Mouse (Mus musculus) liver, embryonic 12.5 days (tissue): ENCODE measurements around the gene Heatr3. TPM values are rescaled to one million over a fixed set of nuclear protein-coding genes. Genes with fewer than 3 reads are reported as not detected.

Experiments used
- ATAC-seq: fragments of 200-750 bp; cut with Nextera tagmentation; 2 replicates; pipeline ENCODE4 v1.8.0; 2017; ENCODE audit warnings: moderate number of reproducible peaks, mild to moderate bottlenecking, moderate library complexity
- H3K27ac ChIP-seq: fragments of 300-500 bp; sonication (generic); 2 replicates; pipeline ENCODE4 v1.5.1; 2016; ENCODE audit warnings: mild to moderate bottlenecking
- H3K27me3 ChIP-seq: fragments of 300-500 bp; sonication (generic); replicated peaks from 2 replicates; pipeline ENCODE4 v1.6.1; 2016; ENCODE audit warnings: mild to moderate bottlenecking, moderate library complexity
- H3K36me3 ChIP-seq: fragments of 300-500 bp; sonication (generic); 2 replicates; pipeline ENCODE4 v1.6.1; 2016; ENCODE audit warnings: mild to moderate bottlenecking, moderate library complexity
- H3K4me1 ChIP-seq: fragments of 300-500 bp; sonication (generic); 2 replicates; pipeline ENCODE4 v1.6.1; 2016
- H3K4me2 ChIP-seq: fragments of 300-500 bp; sonication (generic); 2 replicates; pipeline ENCODE4 v1.6.1; 2016; ENCODE audit warnings: mild to moderate bottlenecking, moderate library complexity
- H3K4me3 ChIP-seq: fragments of 300-500 bp; sonication (generic); 2 replicates; pipeline ENCODE4 v1.5.1; 2016; ENCODE audit warnings: mild to moderate bottlenecking, moderate library complexity
- H3K9ac ChIP-seq: fragments of 300-500 bp; sonication (generic); 2 replicates; pipeline ENCODE4 v1.6.1; 2016; ENCODE audit warnings: mild to moderate bottlenecking, moderate library complexity
- H3K9me3 ChIP-seq: fragments of 300-500 bp; sonication (generic); replicated peaks from 2 replicates; pipeline ENCODE4 v1.6.1; 2016; ENCODE audit warnings: mild to moderate bottlenecking, moderate library complexity
- WGBS: fragments of 180-500 bp; shearing (Covaris S2); methylation state at CpG from one replicate; pipeline ENCODE4 v1.1.7; 2016; ENCODE audit not compliant: insufficient replicate concordance; 5-methylcytosine and 5-hydroxymethylcytosine counted together
- polyA plus RNA-seq: library from polyadenylated mRNA; unstranded; fragments of >200 nt; fragmentation: Nextera tagmentation; extraction: Ambion mirVana; gene quantifications from 2 replicates; pipeline ENCODE4 v1.2.1, GENCODE M21; 2016

The Heatr3 gene
- polyA plus RNA-seq, result 47.9 and 49.7 TPM in 2 replicates

DNA sequence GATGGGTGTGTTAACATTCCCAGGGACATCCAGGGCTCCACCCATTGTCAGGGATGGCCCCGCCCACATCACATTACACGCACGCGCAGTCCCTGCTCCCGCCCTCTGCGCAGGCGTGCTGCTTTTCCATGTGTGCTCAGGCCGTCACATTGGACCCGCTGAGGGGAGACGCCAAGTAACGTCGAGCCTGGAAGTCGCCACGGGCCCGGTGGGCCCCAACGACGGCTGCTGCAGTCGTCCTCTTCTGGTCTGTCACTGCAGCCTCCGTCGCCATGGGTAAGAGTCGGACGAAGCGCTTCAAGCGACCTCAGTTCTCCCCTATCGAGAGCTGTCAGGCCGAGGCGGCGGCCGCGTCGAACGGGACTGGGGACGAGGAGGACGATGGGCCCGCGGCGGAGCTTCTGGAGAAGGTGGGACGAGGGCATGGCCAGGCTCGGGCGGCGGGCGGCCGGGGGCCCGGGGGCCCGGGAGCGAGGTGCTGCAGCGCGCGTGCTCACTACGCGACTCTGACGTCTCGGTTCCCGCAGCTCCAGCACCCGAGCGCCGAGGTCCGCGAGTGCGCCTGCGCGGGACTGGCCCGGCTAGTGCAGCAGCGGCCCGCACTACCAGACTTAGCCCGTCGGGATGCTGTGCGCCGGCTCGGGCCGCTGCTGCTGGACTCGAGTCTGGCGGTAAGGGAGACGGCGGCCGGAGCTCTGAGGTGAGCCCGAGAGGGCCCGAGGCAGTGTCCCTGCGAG is at the start of gene Heatr3:
Heatr3 (plus strand) TSS at position 108 of the 737 bp plus-strand sequence.
- Histone ChIP-seq H3K9ac (peak within 1 kb of the TSS; percentile 82), H3K27me3 (no peaks in the 10 kb centered on the region), H3K4me2 (peak within 1 kb of the TSS; percentile 84), H3K27ac (peak within 1 kb of the TSS; percentile 84), H3K4me3 (peak within 1 kb of the TSS; percentile 82), H3K4me1 (peaks cover 23% of the 10 kb centered on the region), H3K36me3 (peaks cover 72% of the 10 kb centered on the region), H3K9me3 (no peaks in the 10 kb centered on the region)
- WGBS, result under 1% methylated on average over 67 of the region's 79 CpGs
- peak; percentile 95 for ATAC-seq

DNA sequence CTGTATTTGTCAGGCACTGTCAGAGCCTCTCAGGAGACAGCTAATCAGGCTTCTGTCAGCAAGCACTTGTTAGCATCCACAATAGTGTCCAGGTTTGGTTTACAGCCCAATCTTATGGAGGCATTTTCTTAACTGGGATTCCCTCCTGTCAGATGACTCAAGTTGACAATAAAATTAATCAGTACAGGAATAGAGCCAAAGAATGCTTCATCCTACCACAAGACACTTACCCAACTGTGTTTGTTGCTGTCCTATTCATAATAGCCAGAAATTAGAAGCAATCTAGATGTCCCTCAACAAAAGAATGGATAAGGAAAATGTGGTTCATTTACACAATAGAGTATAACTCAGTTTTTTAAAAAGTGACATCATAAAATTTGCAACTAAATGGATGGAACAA is 49.6 kb upstream of the Heatr3 start:
- ATAC-seq, result no peak
- H3K27ac ChIP-seq, result no peak overlapping the region
- no peaks in the 10 kb centered on the region for H3K9me3 ChIP-seq
- no peak overlapping the region for H3K4me2 ChIP-seq
- H3K4me3 ChIP-seq, result no peak overlapping the region
- H3K36me3 ChIP-seq, result no peaks in the 10 kb centered on the region
- H3K4me1 ChIP-seq, result no peaks in the 10 kb centered on the region
- H3K27me3 ChIP-seq, result no peaks in the 10 kb centered on the region
- no peak overlapping the region for H3K9ac ChIP-seq

GRCm38 (mm10) chr8:88091661-88092060 is 46.0 kb upstream of the Heatr3 start:
- Histone ChIP-seq H3K9me3 (no peaks in the 10 kb centered on the region), H3K9ac (no peak overlapping the region), H3K4me2 (no peak overlapping the region), H3K27me3 (no peaks in the 10 kb centered on the region), H3K36me3 (no peaks in the 10 kb centered on the region), H3K27ac (no peak overlapping the region), H3K4me3 (no peak overlapping the region), H3K4me1 (no peaks in the 10 kb centered on the region)
- no peak for ATAC-seq
- WGBS, result 64% methylated on average over 2 of the region's 2 CpGs

GRCm38 (mm10) chr8:88093367-88093766 is 44.3 kb upstream of the Heatr3 start:
- no peaks in the 10 kb centered on the region for H3K27me3 ChIP-seq
- H3K4me2 ChIP-seq, result no peak overlapping the region
- H3K27ac ChIP-seq, result no peak overlapping the region
- H3K9ac ChIP-seq, result no peak overlapping the region
- no peak overlapping the region for H3K4me3 ChIP-seq
- 57% methylated on average over 4 of the region's 4 CpGs for WGBS
- ATAC-seq, result no peak
- no peaks in the 10 kb centered on the region for H3K36me3 ChIP-seq
- H3K9me3 ChIP-seq, result no peaks in the 10 kb centered on the region
- H3K4me1 ChIP-seq, result no peaks in the 10 kb centered on the region

GRCm38 (mm10) chr8:88098856-88099255 is 38.8 kb upstream of the Heatr3 start:
- ATAC-seq, result no peak
- H3K4me3 ChIP-seq, result no peak overlapping the region
- no peaks in the 10 kb centered on the region for H3K4me1 ChIP-seq
- 71% methylated on average over 4 of the region's 4 CpGs for WGBS
- no peaks in the 10 kb centered on the region for H3K9me3 ChIP-seq
- no peaks in the 10 kb centered on the region for H3K27me3 ChIP-seq
- H3K27ac ChIP-seq, result no peak overlapping the region
- H3K36me3 ChIP-seq, result no peaks in the 10 kb centered on the region
- no peak overlapping the region for H3K4me2 ChIP-seq
- no peak overlapping the region for H3K9ac ChIP-seq

GRCm38 (mm10) chr8:88099526-88099925 is 38.1 kb upstream of the Heatr3 start:
- no peak overlapping the region for H3K4me3 ChIP-seq
- no peaks in the 10 kb centered on the region for H3K9me3 ChIP-seq
- no peak overlapping the region for H3K9ac ChIP-seq
- no peaks in the 10 kb centered on the region for H3K36me3 ChIP-seq
- no peak for ATAC-seq
- H3K27me3 ChIP-seq, result no peaks in the 10 kb centered on the region
- 3% methylated on average over 1 of the region's 1 CpGs for WGBS
- H3K4me2 ChIP-seq, result no peak overlapping the region
- no peak overlapping the region for H3K27ac ChIP-seq
- no peaks in the 10 kb centered on the region for H3K4me1 ChIP-seq

GRCm38 (mm10) chr8:88109241-88109640 is 28.4 kb upstream of the Heatr3 start:
- WGBS, result 91% methylated on average over 4 of the region's 4 CpGs

DNA sequence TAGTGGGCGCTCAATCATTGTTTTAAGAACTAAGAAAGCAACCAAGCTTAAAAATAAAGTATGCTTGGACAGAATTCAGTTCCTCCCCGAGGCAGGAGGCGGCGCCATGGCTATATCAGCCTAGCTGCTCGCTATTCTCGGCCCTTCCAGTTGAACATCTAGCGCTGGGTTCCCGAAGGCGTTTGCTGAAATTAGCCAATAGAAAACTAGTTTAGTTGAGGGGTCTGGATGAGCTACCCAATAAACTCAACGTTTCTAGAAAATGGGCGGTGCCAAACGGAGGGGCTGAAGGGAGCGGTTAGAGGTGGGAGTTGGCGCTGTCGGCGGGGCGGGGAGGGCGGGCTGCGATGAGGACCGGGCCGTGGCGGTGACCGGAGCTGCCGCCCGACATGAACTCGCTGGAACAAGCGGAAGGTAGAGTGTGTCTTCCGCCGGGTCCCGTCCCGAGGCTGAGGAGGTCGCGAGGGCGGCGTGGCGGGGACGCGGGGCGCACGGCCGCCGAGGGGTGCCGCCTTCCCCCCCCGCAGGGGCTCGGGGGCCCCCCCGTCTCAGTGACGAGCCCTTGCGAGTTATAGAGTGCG is 19.1 kb upstream of the Heatr3 start, which contains the start of gene Cnep1r1:
Cnep1r1 (plus strand) TSS at position 314 of the 581 bp plus-strand sequence.
- peak within 1 kb of the TSS; percentile 94 for H3K4me3 ChIP-seq
- H3K4me2 ChIP-seq, result peak within 1 kb of the TSS; percentile 75
- H3K9ac ChIP-seq, result peak within 1 kb of the TSS; percentile 92
- under 1% methylated on average over 44 of the region's 49 CpGs for WGBS
- H3K4me1 ChIP-seq, result peaks cover 18% of the 10 kb centered on the region
- peak within 1 kb of the TSS; percentile 97 for H3K27ac ChIP-seq
- peaks cover 33% of the 10 kb centered on the region for H3K36me3 ChIP-seq
- H3K27me3 ChIP-seq, result peaks cover 18% of the 10 kb centered on the region
- no peaks in the 10 kb centered on the region for H3K9me3 ChIP-seq
- ATAC-seq, result peak; percentile 98

More at GRCm38 (mm10) chr8:88109241-88109640, 28.4 kb upstream of the Heatr3 start:
- Histone ChIP-seq H3K4me2 (no peak overlapping the region), H3K4me1 (no peaks in the 10 kb centered on the region), H3K4me3 (no peak overlapping the region), H3K9ac (no peak overlapping the region), H3K27me3 (peaks cover 19% of the 10 kb centered on the region), H3K27ac (no peak overlapping the region), H3K9me3 (no peaks in the 10 kb centered on the region), H3K36me3 (no peaks in the 10 kb centered on the region)
- ATAC-seq, result no peak

GRCm38 (mm10) chr8:88119076-88119475 is 18.6 kb upstream of the Heatr3 start:
- Histone ChIP-seq H3K9me3 (no peaks in the 10 kb centered on the region), H3K27me3 (peaks cover 12% of the 10 kb centered on the region), H3K4me3 (peak overlapping the region; percentile 94), H3K9ac (peak overlapping the region; percentile 92), H3K36me3 (peaks cover 36% of the 10 kb centered on the region), H3K27ac (peak overlapping the region; percentile 97), H3K4me2 (peak overlapping the region; percentile 75), H3K4me1 (peaks cover 19% of the 10 kb centered on the region)
- ATAC-seq, result peak; percentile 79
- WGBS, result under 1% methylated on average over 11 of the region's 11 CpGs

DNA sequence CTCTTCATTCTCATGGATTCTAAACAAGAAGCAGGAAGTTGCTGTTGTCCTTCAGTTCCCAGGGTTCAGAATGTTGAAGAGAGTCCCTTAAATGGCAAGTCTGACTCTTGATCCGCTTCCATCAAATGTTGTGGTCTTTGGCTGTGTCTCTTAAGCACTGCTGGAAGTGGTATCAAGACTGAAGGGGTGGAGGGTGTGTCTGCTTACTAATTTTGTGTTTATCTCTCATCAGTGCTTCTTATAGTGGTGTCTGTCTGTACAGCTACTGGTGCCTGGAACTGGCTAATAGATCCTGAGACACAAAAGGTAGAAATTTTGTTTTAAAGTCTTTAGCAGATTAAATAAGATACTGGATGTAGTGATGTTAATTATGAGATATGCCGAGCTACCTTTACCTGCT is 12.8 kb upstream of the Heatr3 start:
- peak; percentile 78; the same call in 1 of the 2 replicates for ATAC-seq
- H3K4me2 ChIP-seq, result peak overlapping the region; percentile 32; the same call in 1 of the 2 replicates

GRCm38 (mm10) chr8:88129397-88129796 is 8.3 kb upstream of the Heatr3 start:
- ATAC-seq, result no peak
- no peak overlapping the region for H3K4me3 ChIP-seq
- no peaks in the 10 kb centered on the region for H3K27me3 ChIP-seq
- peaks cover 10% of the 10 kb centered on the region for H3K4me1 ChIP-seq
- H3K9ac ChIP-seq, result no peak overlapping the region
- no peak overlapping the region for H3K4me2 ChIP-seq
- H3K9me3 ChIP-seq, result no peaks in the 10 kb centered on the region
- peaks cover 96% of the 10 kb centered on the region for H3K36me3 ChIP-seq
- 81% methylated on average over 4 of the region's 4 CpGs for WGBS
- H3K27ac ChIP-seq, result no peak overlapping the region

More for the DNA sequence above, 12.8 kb upstream of the Heatr3 start:
- H3K27ac ChIP-seq, result peak overlapping the region; percentile 41; the same call in 1 of the 2 replicates
- H3K9me3 ChIP-seq, result no peaks in the 10 kb centered on the region
- peaks cover 24% of the 10 kb centered on the region for H3K4me1 ChIP-seq
- H3K9ac ChIP-seq, result 0 out of 2 replicates have a peak overlapping the region, but pooled peaks have one; percentile 0
- 78% methylated on average over 2 of the region's 2 CpGs for WGBS
- H3K27me3 ChIP-seq, result no peaks in the 10 kb centered on the region
- peaks cover 90% of the 10 kb centered on the region for H3K36me3 ChIP-seq
- no peak overlapping the region for H3K4me3 ChIP-seq

GRCm38 (mm10) chr8:88130754-88131317 is 6.8 kb upstream of the Heatr3 start:
- no peak overlapping the region for H3K4me3 ChIP-seq
- H3K27ac ChIP-seq, result no peak overlapping the region
- H3K9me3 ChIP-seq, result no peaks in the 10 kb centered on the region
- no peak overlapping the region for H3K4me2 ChIP-seq
- 0 out of 2 replicates have a peak, but pooled peaks cover 3% of the 10 kb centered on the region for H3K4me1 ChIP-seq
- no peaks in the 10 kb centered on the region for H3K27me3 ChIP-seq
- 84% methylated on average over 7 of the region's 7 CpGs for WGBS
- no peak for ATAC-seq
- peaks cover 95% of the 10 kb centered on the region for H3K36me3 ChIP-seq
- no peak overlapping the region for H3K9ac ChIP-seq
